Mouse (Mus musculus) T-helper 1 cell (primary cell): ENCODE data around the gene Acbd6.

Experiments used
- in situ Hi-C: fragments of 300-600 bp; cut with MboI, MseI; formaldehyde crosslinking; loops from one replicate; pipeline ENCODE4 v1.15.1; 2025; ENCODE audit warnings: high pct_unique_total_duplicates

Acbd6 gene

GRCm38 (mm10) chr1:155645816-155646215 lies 87.9 kb downstream of the Acbd6 start:
- in situ Hi-C loops = no loop called here

- in situ Hi-C loops = no loop called here
Measured at GRCm38 (mm10) chr1:155646345-155647307, 88.7 kb downstream of the Acbd6 start.

GRCm38 (mm10) chr1:155650121-155650846 lies 92.4 kb downstream of the Acbd6 start:
- in situ Hi-C loops = no loop called here

- in situ Hi-C loops = no loop called here
Measured at GRCm38 (mm10) chr1:155654961-155655360, 97.0 kb downstream of the Acbd6 start.

GRCm38 (mm10) chr1:155656321-155656720 lies 98.4 kb downstream of the Acbd6 start:
- in situ Hi-C loops = no loop called here

- in situ Hi-C loops = no loop called here
Measured at GRCm38 (mm10) chr1:155663994-155664393, 106.1 kb downstream of the Acbd6 start.

- in situ Hi-C loops = no loop called here
Measured at GRCm38 (mm10) chr1:155675570-155675969, 117.7 kb downstream of the Acbd6 start.

GRCm38 (mm10) chr1:155681116-155681799 lies 123.3 kb downstream of the Acbd6 start:
- in situ Hi-C loops = loop anchor here (10.0 kb wide), 1 partner anchor 1726 kb away; no protein-coding TSS in a partner anchor

GRCm38 (mm10) chr1:155686816-155687215 lies 128.9 kb downstream of the Acbd6 start:
- in situ Hi-C loops = loop anchor here (10.0 kb wide), 1 partner anchor 1732 kb away; no protein-coding TSS in a partner anchor

GRCm38 (mm10) chr1:155689141-155689540 lies 131.2 kb downstream of the Acbd6 start:
- in situ Hi-C loops = loop anchor here (10.0 kb wide), 1 partner anchor 1734 kb away; no protein-coding TSS in a partner anchor

- in situ Hi-C loops = loop anchor here (10.0 kb wide), 1 partner anchor 1735 kb away; no protein-coding TSS in a partner anchor
Measured at GRCm38 (mm10) chr1:155689558-155689957, 131.6 kb downstream of the Acbd6 start.

- in situ Hi-C loops = no loop called here
Measured at GRCm38 (mm10) chr1:155692230-155692629, 134.3 kb downstream of the Acbd6 start.

- in situ Hi-C loops = no loop called here
Measured at GRCm38 (mm10) chr1:155693026-155693425, 135.1 kb downstream of the Acbd6 start.

- in situ Hi-C loops = no loop called here
Measured at GRCm38 (mm10) chr1:155693443-155693842, 135.5 kb downstream of the Acbd6 start.

- in situ Hi-C loops = no loop called here
Measured at GRCm38 (mm10) chr1:155698373-155699159, 140.6 kb downstream of the Acbd6 start.

- in situ Hi-C loops = no loop called here
Measured at GRCm38 (mm10) chr1:155700886-155701285, 143.0 kb downstream of the Acbd6 start.

GRCm38 (mm10) chr1:155703191-155703680 lies 145.3 kb downstream of the Acbd6 start:
- in situ Hi-C loops = no loop called here

- in situ Hi-C loops = no loop called here
Measured at GRCm38 (mm10) chr1:155704182-155704581, 146.3 kb downstream of the Acbd6 start.

- in situ Hi-C loops = no loop called here
Measured at GRCm38 (mm10) chr1:155713306-155713705, 155.4 kb downstream of the Acbd6 start.

- in situ Hi-C loops = no loop called here
Measured at GRCm38 (mm10) chr1:155715366-155715765, 157.4 kb downstream of the Acbd6 start.

GRCm38 (mm10) chr1:155717301-155717700 lies 159.4 kb downstream of the Acbd6 start:
- in situ Hi-C loops = no loop called here
